ENCODE assay signal across 9 mouse cellular contexts in genomic region chr7:30564970-30565571, GRCm38 (mm10). TPM values are rescaled to one million over a fixed set of nuclear protein-coding genes. Genes with fewer than 3 reads are reported as not detected.
A peak's percentile ranks its signal among the peaks of the same experiment; 100 is the strongest.
DNase-seq lines count a peak whose midpoint lies in the region; ATAC-seq and TF ChIP-seq lines count a peak whose summit lies in the region.
"Had no signal": no experiment of that assay in that cellular context is flagged by ENCODE, and none has a peak within 500 bp of the region (broad histone marks: within the 10 kb centered on the region; RNA-seq: fewer than 3 reads in every experiment).

TSS of gene Igflr1 (plus strand) at chr7:30565427.

- H3K9me3 ChIP-seq in heart, embryonic 11.5 days (replicated peaks; ENCODE audit: control insufficient read depth, low read length) = no peaks in the 10 kb centered on the region
- H3K9me3 ChIP-seq in stomach, embryonic 14.5 days (ENCODE audit: control insufficient read depth, low read depth, low read length) = no peaks in the 10 kb centered on the region
- no peaks in the 10 kb centered on the region for H3K9me3 ChIP-seq in stomach, postnatal 0 days (ENCODE audit: control insufficient read depth, low read length)
- no peaks in the 10 kb centered on the region for H3K9me3 ChIP-seq in limb, embryonic 11.5 days (ENCODE audit: control insufficient read depth, low read length)
- no peaks in the 10 kb centered on the region for H3K9me3 ChIP-seq in stomach, embryonic 15.5 days

- DNase-seq in heart, adult 18-20 months = no peak
- DNase-seq in stomach, postnatal 0 days (ENCODE audit: low spot score) = no peak
- DNase-seq in limb, embryonic 11.5 days (ENCODE audit: low spot score) = no peak
- no peak for DNase-seq in B cell, adult 2 months
- no peak for DNase-seq in lung, postnatal 36 days
- DNase-seq: heart, postnatal 36 days had no signal

- no peak for TF ChIP-seq EP300 in stomach, postnatal 0 days (optimal IDR thresholded peaks at IDR 0.05)

- H3K27ac ChIP-seq in heart, embryonic 11.5 days (ENCODE audit: low read depth, low read length) = no peak within 1 kb of the TSS
- H3K27ac ChIP-seq in stomach, embryonic 14.5 days (ENCODE audit: low read length) = no peak within 1 kb of the TSS
- H3K27ac ChIP-seq in stomach, postnatal 0 days (replicated peaks) = no peak within 1 kb of the TSS
- H3K27ac ChIP-seq in limb, embryonic 11.5 days (replicated peaks; ENCODE audit: low read depth, low read length) = no peak within 1 kb of the TSS
- no peak within 1 kb of the TSS for H3K27ac ChIP-seq in stomach, embryonic 15.5 days

- 92% methylated on average over 12 of the region's 12 CpGs for WGBS in heart, embryonic 11.5 days (ENCODE audit: insufficient replicate concordance)
- WGBS in stomach, embryonic 14.5 days = 95% methylated on average over 12 of the region's 12 CpGs
- WGBS in stomach, postnatal 0 days = 91% methylated on average over 12 of the region's 12 CpGs
- 95% methylated on average over 12 of the region's 12 CpGs for WGBS in limb, embryonic 11.5 days
- WGBS in stomach, embryonic 15.5 days = 93% methylated on average over 12 of the region's 12 CpGs

- H3K36me3 ChIP-seq in heart, embryonic 11.5 days (ENCODE audit: control insufficient read depth, insufficient read depth, low read length) = peaks cover 13% of the 10 kb centered on the region
- peaks cover 35% of the 10 kb centered on the region for H3K36me3 ChIP-seq in stomach, embryonic 14.5 days (ENCODE audit: control insufficient read depth, insufficient read depth, low read length)
- peaks cover 22% of the 10 kb centered on the region for H3K36me3 ChIP-seq in stomach, postnatal 0 days (ENCODE audit: control insufficient read depth, insufficient read depth, low read length)
- H3K36me3 ChIP-seq in limb, embryonic 11.5 days (ENCODE audit: control insufficient read depth, insufficient read depth, low read length) = peaks cover 14% of the 10 kb centered on the region
- peaks cover 25% of the 10 kb centered on the region for H3K36me3 ChIP-seq in stomach, embryonic 15.5 days

- peaks cover 5% of the 10 kb centered on the region; the same call in 1 of the 2 replicates for H3K4me1 ChIP-seq in heart, embryonic 11.5 days (ENCODE audit: control insufficient read depth, insufficient read depth, low read length)
- no peaks in the 10 kb centered on the region for H3K4me1 ChIP-seq in stomach, embryonic 14.5 days (ENCODE audit: control insufficient read depth, insufficient read depth, low read length)
- 0 out of 2 replicates have a peak, but pooled peaks cover 3% of the 10 kb centered on the region for H3K4me1 ChIP-seq in stomach, postnatal 0 days (replicated peaks; ENCODE audit: control insufficient read depth, insufficient read depth)
- H3K4me1 ChIP-seq in limb, embryonic 11.5 days (ENCODE audit: control insufficient read depth, insufficient read depth, low read length) = peaks cover 6% of the 10 kb centered on the region; the same call in 1 of the 2 replicates
- peaks cover 6% of the 10 kb centered on the region; the same call in 1 of the 2 replicates for H3K4me1 ChIP-seq in stomach, embryonic 15.5 days

- no peak for TF ChIP-seq CTCF in stomach, postnatal 0 days (IDR thresholded peaks at IDR 0.05; ENCODE audit: low read depth)

- no peaks in the 10 kb centered on the region for H3K27me3 ChIP-seq in heart, embryonic 11.5 days (ENCODE audit: control insufficient read depth, insufficient read depth, low read length)
- H3K27me3 ChIP-seq in stomach, embryonic 14.5 days (ENCODE audit: control insufficient read depth, insufficient read depth, low read length) = no peaks in the 10 kb centered on the region
- no peaks in the 10 kb centered on the region for H3K27me3 ChIP-seq in stomach, postnatal 0 days (ENCODE audit: control insufficient read depth, insufficient read depth, low read length)
- no peaks in the 10 kb centered on the region for H3K27me3 ChIP-seq in limb, embryonic 11.5 days (ENCODE audit: control insufficient read depth, insufficient read depth, low read length)
- no peaks in the 10 kb centered on the region for H3K27me3 ChIP-seq in stomach, embryonic 15.5 days (replicated peaks)

- peak within 1 kb of the TSS; percentile 79; the same call in 1 of the 2 replicates for H3K4me3 ChIP-seq in heart, embryonic 11.5 days (ENCODE audit: low read depth, low read length)
- 0 out of 2 replicates have a peak within 1 kb of the TSS, but pooled peaks have one; percentile 59 for H3K4me3 ChIP-seq in stomach, embryonic 14.5 days (ENCODE audit: low read depth, low read length)
- no peak within 1 kb of the TSS for H3K4me3 ChIP-seq in stomach, postnatal 0 days (ENCODE audit: low read depth, low read length)
- H3K4me3 ChIP-seq in limb, embryonic 11.5 days (ENCODE audit: low read depth, low read length) = no peak within 1 kb of the TSS; the same call in 1 of the 2 replicates
- H3K4me3 ChIP-seq in stomach, embryonic 15.5 days (replicated peaks) = peak within 1 kb of the TSS; percentile 88; the same call in 1 of the 2 replicates

- H3K9ac ChIP-seq in heart, embryonic 11.5 days (ENCODE audit: low read depth, low read length) = no peak within 1 kb of the TSS
- no peak within 1 kb of the TSS for H3K9ac ChIP-seq in stomach, embryonic 14.5 days (replicated peaks; ENCODE audit: low read depth, low read length)
- H3K9ac ChIP-seq in stomach, postnatal 0 days (ENCODE audit: low read length) = no peak within 1 kb of the TSS
- peak within 1 kb of the TSS; percentile 4; the same call in 1 of the 2 replicates for H3K9ac ChIP-seq in limb, embryonic 11.5 days (ENCODE audit: low read length)
- H3K9ac ChIP-seq in stomach, embryonic 15.5 days = no peak within 1 kb of the TSS

- no peak for ATAC-seq in heart, embryonic 11.5 days (replicated peaks; ENCODE audit: insufficient number of reproducible peaks, low FRiP score, low TSS enrichment)
- no peak for ATAC-seq in stomach, embryonic 14.5 days (ENCODE audit: insufficient number of reproducible peaks, insufficient read depth, low FRiP score, low read depth)
- ATAC-seq in stomach, postnatal 0 days (ENCODE audit: low FRiP score, low TSS enrichment) = no peak
- ATAC-seq in limb, embryonic 11.5 days (ENCODE audit: insufficient number of reproducible peaks, low FRiP score, low TSS enrichment, low read depth) = no peak
- ATAC-seq in stomach, embryonic 15.5 days (ENCODE audit: insufficient read depth, low FRiP score, low read depth) = no peak

- H3K4me2 ChIP-seq in heart, embryonic 11.5 days = peak within 1 kb of the TSS; percentile 84
- H3K4me2 ChIP-seq in stomach, embryonic 14.5 days (replicated peaks; ENCODE audit: low read depth, low read length) = no peak within 1 kb of the TSS
- no peak within 1 kb of the TSS for H3K4me2 ChIP-seq in stomach, postnatal 0 days (replicated peaks; ENCODE audit: low read depth)
- H3K4me2 ChIP-seq in limb, embryonic 11.5 days (ENCODE audit: low read depth, severe bottlenecking) = peak within 1 kb of the TSS; percentile 53; the same call in 1 of the 2 replicates
- H3K4me2 ChIP-seq in stomach, embryonic 15.5 days = peak within 1 kb of the TSS; percentile 70; the same call in 1 of the 2 replicates

RNA-seq across cellular contexts. Expression of gene Igflr1, which starts in this region (rescaled TPM):
- polyA plus RNA-seq in heart, embryonic 11.5 days (2014; fragmentation: Nextera tagmentation; extraction: Ambion mirVana) = 2.3 and 3.2 TPM in 2 replicates
- under 1 TPM; 0.50 to 0.77 TPM for total RNA-seq in heart, adult 18-20 months (2021)
- polyA plus RNA-seq in stomach, embryonic 14.5 days (2014; fragmentation: Nextera tagmentation; extraction: Ambion mirVana) = 1.3 and 2.6 TPM in 2 replicates
- 1.3 and 1.4 TPM in 2 replicates for polyA plus RNA-seq in stomach, postnatal 0 days (2015; fragmentation: Nextera tagmentation; extraction: Ambion mirVana)
- 3.2 and 3.5 TPM in 2 replicates for polyA plus RNA-seq in limb, embryonic 11.5 days (2014; fragmentation: Nextera tagmentation; extraction: Ambion mirVana)
- polyA plus RNA-seq in stomach, embryonic 15.5 days (2015; fragmentation: Nextera tagmentation; extraction: Ambion mirVana) = 2.2 and 3.5 TPM in 2 replicates

Comparison
In these comparisons a context has a peak if more than half of its experiments do, and no peak if none do; other contexts are left out.
1. H3K4me2 ChIP-seq: peak in heart, embryonic 11.5 days (single experiment), limb, embryonic 11.5 days (single experiment) and stomach, embryonic 15.5 days (single experiment); none in stomach, embryonic 14.5 days (single experiment) and stomach, postnatal 0 days (single experiment).
2. H3K4me3 ChIP-seq: peak in heart, embryonic 11.5 days (single experiment), stomach, embryonic 14.5 days (single experiment) and stomach, embryonic 15.5 days (single experiment); none in stomach, postnatal 0 days (single experiment) and limb, embryonic 11.5 days (single experiment).